Mouse (Mus musculus) embryo, embryonic 11.5 days (tissue): ENCODE measurements around the gene Bcr.
A peak's percentile ranks its signal among the peaks of the same experiment; 100 is the strongest.

ENCODE experiments used
- DNase-seq: peaks from one replicate; pipeline ENCODE4 v3.0.0-alpha.2; 2012; ENCODE audit warnings: low read depth, low spot score

Bcr gene

GRCm38 (mm10) chr10:75129283-75129710 lies 68.9 kb downstream of the Bcr start:
- no peak for DNase-seq

GRCm38 (mm10) chr10:75130372-75131046 lies 70.1 kb downstream of the Bcr start:
- no peak for DNase-seq

- no peak for DNase-seq
Measured at GRCm38 (mm10) chr10:75131625-75132024, 71.2 kb downstream of the Bcr start.

GRCm38 (mm10) chr10:75134861-75135517 lies 74.6 kb downstream of the Bcr start:
- DNase-seq, result no peak

GRCm38 (mm10) chr10:75135518-75136162 lies 75.2 kb downstream of the Bcr start:
- DNase-seq, result no peak

GRCm38 (mm10) chr10:75137148-75137547 lies 76.8 kb downstream of the Bcr start:
- DNase-seq, result no peak

- no peak for DNase-seq
Measured at GRCm38 (mm10) chr10:75145221-75145620, 84.8 kb downstream of the Bcr start.

GRCm38 (mm10) chr10:75146001-75146400 lies 85.6 kb downstream of the Bcr start:
- no peak for DNase-seq

GRCm38 (mm10) chr10:75146619-75147018 lies 86.2 kb downstream of the Bcr start:
- no peak for DNase-seq

- DNase-seq, result no peak
Measured at GRCm38 (mm10) chr10:75148295-75148694, 87.9 kb downstream of the Bcr start.

- no peak for DNase-seq
Measured at GRCm38 (mm10) chr10:75150361-75150760, 90.0 kb downstream of the Bcr start.

- peak; percentile 66 for DNase-seq
Measured at GRCm38 (mm10) chr10:75151311-75151710, 90.9 kb downstream of the Bcr start.

- DNase-seq, result no peak
Measured at GRCm38 (mm10) chr10:75156835-75157234, 96.4 kb downstream of the Bcr start.

- DNase-seq, result no peak
Measured at GRCm38 (mm10) chr10:75157713-75158112, 97.3 kb downstream of the Bcr start.

- no peak for DNase-seq
Measured at GRCm38 (mm10) chr10:75158356-75158755, 98.0 kb downstream of the Bcr start.

- no peak for DNase-seq
Measured at GRCm38 (mm10) chr10:75160171-75160900, 99.9 kb downstream of the Bcr start.

GRCm38 (mm10) chr10:75165825-75166481 lies 105.6 kb downstream of the Bcr start:
- DNase-seq, result no peak

GRCm38 (mm10) chr10:75166601-75167000 lies 106.2 kb downstream of the Bcr start:
- no peak for DNase-seq

- DNase-seq, result no peak
Measured at GRCm38 (mm10) chr10:75170207-75170850, 109.9 kb downstream of the Bcr start.

GRCm38 (mm10) chr10:75173056-75173455 lies 112.7 kb downstream of the Bcr start:
- DNase-seq, result no peak

GRCm38 (mm10) chr10:75173712-75174111 lies 113.3 kb downstream of the Bcr start:
- DNase-seq, result no peak
